Mouse (Mus musculus) MEL (cell line): ENCODE measurements around the gene Fam219a. TPM values are rescaled to one million over a fixed set of nuclear protein-coding genes. Genes with fewer than 3 reads are reported as not detected.

ENCODE experiments used
- DNase-seq: peaks from one replicate; pipeline ENCODE4 v3.0.0; 2011; ENCODE audit warnings: low read depth, low spot score
- H3K27ac ChIP-seq: 2 replicates; pipeline ENCODE4 v1.5.1; 2012; ENCODE audit warnings: low read depth, mild to moderate bottlenecking, control low read depth, low read length, moderate library complexity; ENCODE audit not compliant: control insufficient read depth
- H3K27me3 ChIP-seq, 2 experiments: fragments of 150-350 bp in 1 of 2; sonication (generic) in 1 of 2; 2 replicates each; pipeline ENCODE4 v1.6.1; 2012; ENCODE audit warnings: low read length in 2 of 2, mild to moderate bottlenecking in 2 of 2, improper control_type of control experiment in 1 of 2, moderate library complexity in 1 of 2; ENCODE audit not compliant: insufficient read depth in 2 of 2, control insufficient read depth in 1 of 2
- H3K36me3 ChIP-seq, 2 experiments: 2 replicates each; pipeline ENCODE4 v1.6.1; 2012 to 2014; ENCODE audit warnings: low read length in 2 of 2, improper control_type of control experiment in 1 of 2, inconsistent platforms in 1 of 2, mild to moderate bottlenecking in 1 of 2; ENCODE audit not compliant: insufficient read depth in 2 of 2, control insufficient read depth in 1 of 2
- H3K4me1 ChIP-seq, 2 experiments: fragments of 150-350 bp in 1 of 2; sonication (generic) in 1 of 2; 2 replicates each; pipeline ENCODE4 v1.6.1; 2012; ENCODE audit warnings: low read length in 2 of 2, improper control_type of control experiment in 1 of 2, mild to moderate bottlenecking in 1 of 2; ENCODE audit not compliant: insufficient read depth in 2 of 2, control insufficient read depth in 1 of 2
- H3K4me3 ChIP-seq, 2 experiments: fragments of 150-350 bp in 1 of 2; sonication (generic) in 1 of 2; 2 replicates each; pipeline ENCODE4 v1.5.1; 2012; ENCODE audit warnings: low read depth in 2 of 2, low read length in 2 of 2, mild to moderate bottlenecking in 2 of 2, moderate library complexity in 2 of 2, control low read depth in 1 of 2, improper control_type of control experiment in 1 of 2; ENCODE audit not compliant: control insufficient read depth in 1 of 2, insufficient read depth in 1 of 2
- H3K79me2 ChIP-seq: 2 replicates; pipeline ENCODE4 v1.6.1; 2012; ENCODE audit warnings: mild to moderate bottlenecking, low read length, moderate library complexity; ENCODE audit not compliant: control insufficient read depth, poor library complexity, insufficient read depth
- H3K9ac ChIP-seq: 2 replicates; pipeline ENCODE4 v1.6.1; 2012; ENCODE audit warnings: low read depth, mild to moderate bottlenecking, control low read depth, low read length, moderate library complexity; ENCODE audit not compliant: control insufficient read depth, poor library complexity, severe bottlenecking
- H3K9me3 ChIP-seq: fragments of 150-350 bp; sonication (generic); replicated peaks from 2 replicates; pipeline ENCODE4 v1.6.1; 2012; ENCODE audit warnings: mild to moderate bottlenecking, low read length, improper control_type of control experiment, moderate library complexity; ENCODE audit not compliant: insufficient read depth
- CHD1 ChIP-seq: IDR thresholded peaks from 2 replicates; pipeline ENCODE4 v1.6.1; 2012; ENCODE audit warnings: low read depth, mild to moderate bottlenecking, inconsistent platforms, low read length, improper control_type of control experiment
- CHD2 ChIP-seq: IDR thresholded peaks from 2 replicates; pipeline ENCODE4 v1.6.1; 2011; ENCODE audit warnings: low read length, improper control_type of control experiment
- CTCF ChIP-seq, 3 experiments: IDR thresholded peaks in 2 of 3; conservative IDR thresholded peaks in 1 of 3; 2 replicates each; pipeline ENCODE4 v1.5.1; 2011 to 2012; ENCODE audit warnings: low read length in 3 of 3, low read depth in 2 of 3, mild to moderate bottlenecking in 2 of 3, improper control_type of control experiment in 1 of 3, inconsistent platforms in 1 of 3, mixed read lengths in 1 of 3, moderate library complexity in 1 of 3; ENCODE audit not compliant: control insufficient read depth in 1 of 3, insufficient read depth in 1 of 3, poor library complexity in 1 of 3, severe bottlenecking in 1 of 3
- E2F4 ChIP-seq: IDR thresholded peaks from 2 replicates; pipeline ENCODE4 v1.6.1; 2011; ENCODE audit warnings: low read depth, low read length, improper control_type of control experiment, borderline replicate concordance
- ELF1 ChIP-seq: IDR thresholded peaks from 2 replicates; pipeline ENCODE4 v1.6.1; 2014; ENCODE audit warnings: low read depth, mild to moderate bottlenecking, inconsistent platforms, low read length, improper control_type of control experiment, moderate library complexity
- EP300 ChIP-seq, 2 experiments: IDR thresholded peaks; 2 replicates each; pipeline ENCODE4 v1.6.1; 2011; ENCODE audit warnings: improper control_type of control experiment in 2 of 2, low read length in 2 of 2, low read depth in 1 of 2, mild to moderate bottlenecking in 1 of 2
- ETS1 ChIP-seq: IDR thresholded peaks from 2 replicates; pipeline ENCODE4 v1.6.1; 2012; ENCODE audit warnings: low read depth, mild to moderate bottlenecking, inconsistent platforms, low read length, improper control_type of control experiment, moderate library complexity
- GABPA ChIP-seq: IDR thresholded peaks from 2 replicates; pipeline ENCODE4 v1.6.1; 2012; ENCODE audit warnings: low read depth, mild to moderate bottlenecking, inconsistent platforms, low read length, improper control_type of control experiment, moderate library complexity
- GATA1 ChIP-seq: IDR thresholded peaks from 2 replicates; pipeline ENCODE4 v1.6.1; 2011; ENCODE audit warnings: low read depth, low read length, improper control_type of control experiment
- HCFC1 ChIP-seq: IDR thresholded peaks from 2 replicates; pipeline ENCODE4 v1.6.1; 2012; ENCODE audit warnings: low read depth, mild to moderate bottlenecking, inconsistent platforms, low read length, improper control_type of control experiment, moderate library complexity
- JUND ChIP-seq: IDR thresholded peaks from 2 replicates; pipeline ENCODE4 v1.6.1; 2011; ENCODE audit warnings: low read depth, mild to moderate bottlenecking, improper control_type of control experiment, low read length
- KAT2A ChIP-seq: conservative IDR thresholded peaks from 2 replicates; pipeline ENCODE4 v1.6.1; 2012; ENCODE audit warnings: low read depth, low read length, improper control_type of control experiment, inconsistent platforms
- MAX ChIP-seq: IDR thresholded peaks from 2 replicates; pipeline ENCODE4 v1.6.1; 2011; ENCODE audit warnings: low read length, improper control_type of control experiment
- MAZ ChIP-seq: IDR thresholded peaks from 2 replicates; pipeline ENCODE4 v1.6.1; 2012; ENCODE audit warnings: low read depth, mild to moderate bottlenecking, inconsistent platforms, low read length, improper control_type of control experiment
- MEF2A ChIP-seq: IDR thresholded peaks from 2 replicates; pipeline ENCODE4 v1.6.1; 2014; ENCODE audit warnings: low read depth, mild to moderate bottlenecking, inconsistent platforms, low read length, improper control_type of control experiment; ENCODE audit not compliant: poor library complexity, insufficient replicate concordance, severe bottlenecking; ENCODE audit errors: extremely low read depth
- MXI1 ChIP-seq: IDR thresholded peaks from 2 replicates; pipeline ENCODE4 v1.6.1; 2011; ENCODE audit warnings: mild to moderate bottlenecking, low read depth, low read length, improper control_type of control experiment
- MYB ChIP-seq: IDR thresholded peaks from 2 replicates; pipeline ENCODE4 v1.6.1; 2011; ENCODE audit warnings: mild to moderate bottlenecking, low read depth, low read length, improper control_type of control experiment
- MYC ChIP-seq: IDR thresholded peaks from 2 replicates; pipeline ENCODE4 v1.6.1; 2011; ENCODE audit warnings: low read depth, mild to moderate bottlenecking, low read length, improper control_type of control experiment, moderate library complexity
- POLR2A ChIP-seq, 2 experiments: IDR thresholded peaks; 2 replicates each; pipeline ENCODE4 v1.6.1; 2011 to 2012; ENCODE audit warnings: low read length in 2 of 2, mild to moderate bottlenecking in 2 of 2, control low read depth in 1 of 2, improper control_type of control experiment in 1 of 2, low read depth in 1 of 2, moderate library complexity in 1 of 2; ENCODE audit not compliant: control insufficient read depth in 1 of 2, insufficient read depth in 1 of 2, poor library complexity in 1 of 2
- POLR2AphosphoS2 ChIP-seq: IDR thresholded peaks from 2 replicates; pipeline ENCODE4 v1.6.1; 2011; ENCODE audit warnings: low read length, improper control_type of control experiment
- POLR2AphosphoS5 ChIP-seq: IDR thresholded peaks from 2 replicates; pipeline ENCODE4 v1.6.1; 2012; ENCODE audit warnings: low read depth, borderline replicate concordance, mild to moderate bottlenecking, inconsistent platforms, low read length, moderate library complexity, mixed read lengths
- RAD21 ChIP-seq: IDR thresholded peaks from 2 replicates; pipeline ENCODE4 v1.6.1; 2011; ENCODE audit warnings: mild to moderate bottlenecking, low read depth, low read length, improper control_type of control experiment
- RCOR1 ChIP-seq: IDR thresholded peaks from 2 replicates; pipeline ENCODE4 v1.6.1; 2012; ENCODE audit warnings: low read depth, mild to moderate bottlenecking, inconsistent platforms, low read length, improper control_type of control experiment
- SIN3A ChIP-seq: IDR thresholded peaks from 2 replicates; pipeline ENCODE4 v1.6.1; 2012; ENCODE audit warnings: low read length, improper control_type of control experiment, inconsistent platforms
- SMC3 ChIP-seq: IDR thresholded peaks from 2 replicates; pipeline ENCODE4 v1.6.1; 2011; ENCODE audit warnings: low read depth, low read length, improper control_type of control experiment
- TAL1 ChIP-seq: IDR thresholded peaks from 2 replicates; pipeline ENCODE4 v1.6.1; 2012; ENCODE audit warnings: mild to moderate bottlenecking, inconsistent platforms, low read length, moderate library complexity, mixed read lengths
- TBP ChIP-seq: IDR thresholded peaks from 2 replicates; pipeline ENCODE4 v1.8.0; 2011; ENCODE audit warnings: low read depth, low read length, improper control_type of control experiment
- TCF12 ChIP-seq: IDR thresholded peaks from 2 replicates; pipeline ENCODE4 v1.6.1; 2014; ENCODE audit warnings: low read depth, mild to moderate bottlenecking, inconsistent platforms, low read length, improper control_type of control experiment, moderate library complexity
- UBTF ChIP-seq: IDR thresholded peaks from 2 replicates; pipeline ENCODE4 v1.6.1; 2012; ENCODE audit warnings: low read depth, mild to moderate bottlenecking, inconsistent platforms, low read length, improper control_type of control experiment, moderate library complexity, borderline replicate concordance; ENCODE audit not compliant: insufficient read depth
- ZC3H11A ChIP-seq: IDR thresholded peaks from 2 replicates; pipeline ENCODE4 v1.6.1; 2012; ENCODE audit warnings: low read depth, mild to moderate bottlenecking, inconsistent platforms, low read length, improper control_type of control experiment
- ZKSCAN1 ChIP-seq: IDR thresholded peaks from 2 replicates; pipeline ENCODE4 v1.6.1; 2012; ENCODE audit warnings: low read depth, mild to moderate bottlenecking, inconsistent platforms, low read length, improper control_type of control experiment, moderate library complexity
- ZMIZ1 ChIP-seq: IDR thresholded peaks from 2 replicates; pipeline ENCODE4 v1.6.1; 2012; ENCODE audit warnings: low read depth, mild to moderate bottlenecking, inconsistent platforms, low read length, improper control_type of control experiment, moderate library complexity
- polyA plus RNA-seq, 2 experiments: library from polyadenylated mRNA; stranded (reverse) in 1 of 2; unstranded in 1 of 2; fragments of >175 nt in 1 of 2; fragments of >200 nt in 1 of 2; gene quantifications; 2 replicates each; pipeline versions ENCODE4 v1.2.1 to v1.2.4; 2012; ENCODE audit warnings: low replicate concordance in 2 of 2, low read depth in 1 of 2; ENCODE audit not compliant: insufficient read length in 2 of 2, insufficient read depth in 1 of 2, missing spikeins in 1 of 2
- total RNA-seq: library from RNA; depleted of rRNA; stranded (reverse); fragments of 300-350 nt; gene quantifications from 2 replicates; pipeline ENCODE4 v1.2.3, GENCODE M21; 2012

The Fam219a gene
- total and polyA plus RNA-seq, 3 experiments = 0.85 to 3.8 TPM; not detected in 1

- no peak overlapping the region for H3K27ac ChIP-seq
- H3K9ac ChIP-seq = no peak overlapping the region
- no peaks in the 10 kb centered on the region for H3K9me3 ChIP-seq
- DNase-seq = peak; percentile 52
- TF ChIP-seq MYC (no peak), SIN3A (0 out of 2 replicates have a peak, but pooled peaks have one; percentile 16)
- no peaks in the 10 kb centered on the region for H3K79me2 ChIP-seq
- no peaks in the 10 kb centered on the region for H3K36me3 ChIP-seq
- peaks cover 0 to 6% of the 10 kb centered on the region in 2 experiments; a peak in 2 of 4 replicates for H3K4me1 ChIP-seq
- no peak overlapping the region for H3K4me3 ChIP-seq
- H3K27me3 ChIP-seq = no peaks in the 10 kb centered on the region
Observed at GRCm38 (mm10) chr4:41545985-41546384, 23.4 kb downstream of the Fam219a start.

DNA sequence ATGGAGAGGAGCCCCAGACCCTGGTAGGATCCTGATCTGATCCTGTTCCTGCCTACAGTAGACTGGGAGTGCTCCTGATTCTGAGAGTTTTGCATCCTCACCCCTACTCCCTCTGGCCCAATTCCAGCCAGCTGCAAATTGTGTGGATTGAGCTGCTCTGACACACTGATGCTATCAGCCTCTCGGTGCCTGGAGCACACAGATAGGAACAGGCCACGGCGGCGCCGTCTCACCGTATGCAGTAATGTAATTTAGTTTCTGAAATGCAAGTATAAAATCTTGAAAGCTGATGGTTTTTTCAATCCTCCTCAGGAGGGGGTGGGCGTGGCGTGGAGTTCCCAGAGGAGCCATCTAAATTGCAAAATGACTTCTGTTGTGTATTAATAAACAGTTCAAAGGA is 27.2 kb downstream of the Fam219a start:
- Histone ChIP-seq H3K4me1 (peaks cover 0 to 6% of the 10 kb centered on the region in 2 experiments; a peak in 2 of 4 replicates), H3K27ac (no peak overlapping the region), H3K27me3 (no peaks in the 10 kb centered on the region), H3K79me2 (no peaks in the 10 kb centered on the region), H3K9ac (no peak overlapping the region), H3K36me3 (no peaks in the 10 kb centered on the region), H3K4me3 (no peak overlapping the region), H3K9me3 (no peaks in the 10 kb centered on the region)
- TF ChIP-seq HCFC1 (no peak), MYB (no peak), CHD2 (no peak), GABPA (no peak), MEF2A (no peak), ZKSCAN1 (no peak), JUND (no peak), MXI1 (no peak), E2F4 (no peak), POLR2A (IDR thresholded peaks at IDR 0.05; ENCODE audit: control insufficient read depth in 1 of 2, insufficient read depth in 1 of 2, low read depth in 1 of 2, low read length in 2 of 2, poor library complexity in 1 of 2) (no peak), UBTF (no peak), SMC3 (no peak), POLR2AphosphoS2 (no peak), CTCF (IDR thresholded peaks at IDR 0.05 in 2 of 3, conservative IDR thresholded peaks at IDR 0.05 in 1 of 3; ENCODE audit: control insufficient read depth in 1 of 3, insufficient read depth in 1 of 3, low read depth in 2 of 3, low read length in 3 of 3, poor library complexity in 1 of 3, severe bottlenecking in 1 of 3) (no peak), RAD21 (no peak), ETS1 (0 out of 2 replicates have a peak, but pooled peaks have one; percentile 44), KAT2A (no peak), POLR2AphosphoS5 (no peak), TBP (no peak), EP300 (IDR thresholded peaks at IDR 0.05; ENCODE audit: low read depth in 1 of 2, low read length in 2 of 2) (peak in 1 of 2 experiments; percentile 39; a peak in 2 of 4 replicates), MAX (no peak), TAL1 (peak; percentile 47), RCOR1 (no peak), ZMIZ1 (no peak), ZC3H11A (no peak), GATA1 (peak; percentile 66), TCF12 (peak; percentile 79; the same call in 1 of the 2 replicates), ELF1 (no peak), MAZ (no peak), CHD1 (no peak)
- peak; percentile 64 for DNase-seq
